Mouse (Mus musculus) embryo, embryonic 11.5 days (tissue): Measurements from ENCODE around the gene Clic5.
"Not testable (repeated sequence)": the region's sequence is repeated elsewhere in the genome, so short reads cannot be mapped to it uniquely, and the experiment has no call there.

Experiments
- DNase-seq: peaks from one replicate; pipeline ENCODE4 v3.0.0-alpha.2; 2012; ENCODE audit warnings: low read depth, low spot score

Clic5 gene

GRCm38 (mm10) chr17:44188042-44188768, at the start of gene Clic5:
TSS of gene Clic5 (plus strand) at chr17:44188584.
- no peak for DNase-seq

- no peak for DNase-seq
Measured at GRCm38 (mm10) chr17:44145806-44146205, 42.6 kb upstream of the Clic5 start.

GRCm38 (mm10) chr17:44148109-44148846, 40.1 kb upstream of the Clic5 start:
- no peak for DNase-seq

- peak; percentile 29 for DNase-seq
Measured at GRCm38 (mm10) chr17:44151130-44151529, 37.3 kb upstream of the Clic5 start.

- no peak for DNase-seq
Measured at GRCm38 (mm10) chr17:44151889-44152288, 36.5 kb upstream of the Clic5 start.

- no peak for DNase-seq
Measured at GRCm38 (mm10) chr17:44153871-44154270, 34.5 kb upstream of the Clic5 start.

- no peak for DNase-seq
Measured at GRCm38 (mm10) chr17:44155204-44155603, 33.2 kb upstream of the Clic5 start.

GRCm38 (mm10) chr17:44158186-44158585, 30.2 kb upstream of the Clic5 start:
- no peak for DNase-seq

GRCm38 (mm10) chr17:44160449-44160848, 27.9 kb upstream of the Clic5 start:
- DNase-seq: no peak

- DNase-seq: no peak
Measured at GRCm38 (mm10) chr17:44162514-44162913, 25.9 kb upstream of the Clic5 start.

- DNase-seq: no peak
Measured at GRCm38 (mm10) chr17:44162935-44163334, 25.4 kb upstream of the Clic5 start.

- no peak for DNase-seq
Measured at GRCm38 (mm10) chr17:44165730-44166347, 22.5 kb upstream of the Clic5 start.

GRCm38 (mm10) chr17:44169676-44170075, 18.7 kb upstream of the Clic5 start:
- no peak for DNase-seq

GRCm38 (mm10) chr17:44170316-44170715, 18.1 kb upstream of the Clic5 start:
- no peak for DNase-seq

GRCm38 (mm10) chr17:44171930-44172329, 16.5 kb upstream of the Clic5 start:
- no peak for DNase-seq

GRCm38 (mm10) chr17:44173341-44173740, 15.0 kb upstream of the Clic5 start:
- DNase-seq: no peak

- no peak for DNase-seq
Measured at GRCm38 (mm10) chr17:44177291-44177690, 11.1 kb upstream of the Clic5 start.

- no peak for DNase-seq
Measured at GRCm38 (mm10) chr17:44181346-44181745, 7.0 kb upstream of the Clic5 start.

GRCm38 (mm10) chr17:44186871-44187270, 1.5 kb upstream of the Clic5 start:
- no peak for DNase-seq

- DNase-seq: not testable (repeated sequence)
Measured at GRCm38 (mm10) chr17:44187537-44187936, 847 bp upstream of the Clic5 start.

- no peak for DNase-seq
Measured at GRCm38 (mm10) chr17:44188769-44189145, 373 bp downstream of the Clic5 start.

GRCm38 (mm10) chr17:44189696-44190095, 1.3 kb downstream of the Clic5 start:
- no peak for DNase-seq

- no peak for DNase-seq
Measured at GRCm38 (mm10) chr17:44190246-44190645, 1.9 kb downstream of the Clic5 start.
